Mouse (Mus musculus) hindbrain, postnatal 0 days (tissue): ENCODE data around the gene Slc2a5. TPM values are rescaled to one million over a fixed set of nuclear protein-coding genes. Genes with fewer than 3 reads are reported as not detected.
A peak's percentile ranks its signal among the peaks of the same experiment; 100 is the strongest.

Experiments
- ATAC-seq: fragments of 200-750 bp; cut with Nextera tagmentation; 2 replicates; pipeline ENCODE4 v1.8.0; 2017; ENCODE audit warnings: mild to moderate bottlenecking, moderate TSS enrichment, moderate library complexity
- DNase-seq: peaks from one replicate; pipeline ENCODE4 v3.0.0-alpha.2; 2015; ENCODE audit warnings: low spot score
- H3K27ac ChIP-seq: fragments of 300-500 bp; sonication (generic); 2 replicates; pipeline ENCODE4 v1.5.1; 2014; ENCODE audit warnings: mild to moderate bottlenecking
- H3K27me3 ChIP-seq: fragments of 300-500 bp; sonication (generic); 2 replicates; pipeline ENCODE4 v1.6.1; 2014; ENCODE audit warnings: low read length, mixed read lengths; ENCODE audit not compliant: insufficient read depth
- H3K36me3 ChIP-seq: fragments of 300-500 bp; sonication (generic); 2 replicates; pipeline ENCODE4 v1.6.1; 2014; ENCODE audit warnings: low read length, mixed read lengths; ENCODE audit not compliant: insufficient read depth
- H3K4me1 ChIP-seq: fragments of 300-500 bp; sonication (generic); 2 replicates; pipeline ENCODE4 v1.6.1; 2014; ENCODE audit warnings: antibody characterized with exemption, low read length, mixed read lengths; ENCODE audit not compliant: insufficient read depth
- H3K4me2 ChIP-seq: fragments of 300-500 bp; sonication (generic); 2 replicates; pipeline ENCODE4 v1.6.1; 2014; ENCODE audit warnings: low read depth, mild to moderate bottlenecking, low read length, moderate library complexity, mixed read lengths
- H3K4me3 ChIP-seq: fragments of 300-500 bp; sonication (generic); 2 replicates; pipeline ENCODE4 v1.5.1; 2014; ENCODE audit warnings: low read length
- H3K9ac ChIP-seq: fragments of 300-500 bp; sonication (generic); replicated peaks from 2 replicates; pipeline ENCODE4 v1.6.1; 2014; ENCODE audit warnings: mild to moderate bottlenecking, low read length, moderate library complexity, mixed read lengths
- H3K9me3 ChIP-seq: fragments of 300-500 bp; sonication (generic); 2 replicates; pipeline ENCODE4 v1.6.1; 2016; ENCODE audit warnings: low read length, mixed read lengths
- CTCF ChIP-seq: IDR thresholded peaks from 2 replicates; pipeline ENCODE4 v1.5.1; 2016; ENCODE audit warnings: antibody characterized with exemption, control low read depth, low read depth
- WGBS: fragments of 180-500 bp; shearing (Covaris S2); extraction: QIAGEN DNeasy Blood & Tissue Kit; methylation state at CpG from one replicate; pipeline ENCODE4 v1.1.7; 2014; 5-methylcytosine and 5-hydroxymethylcytosine counted together
- polyA plus RNA-seq: library from polyadenylated mRNA; unstranded; fragments of >200 nt; fragmentation: Nextera tagmentation; extraction: Ambion mirVana; gene quantifications from 2 replicates; pipeline ENCODE4 v1.2.1, GENCODE M21; 2015
- total RNA-seq: library from RNA; depleted of rRNA; stranded (reverse); fragments of >200 nt; gene quantifications from 2 replicates; pipeline ENCODE4 v1.2.3, GENCODE M21; 2014

Gene Slc2a5
- total and polyA plus RNA-seq, 2 experiments from 2014 or later = 1.5 to 2.7 TPM

DNA sequence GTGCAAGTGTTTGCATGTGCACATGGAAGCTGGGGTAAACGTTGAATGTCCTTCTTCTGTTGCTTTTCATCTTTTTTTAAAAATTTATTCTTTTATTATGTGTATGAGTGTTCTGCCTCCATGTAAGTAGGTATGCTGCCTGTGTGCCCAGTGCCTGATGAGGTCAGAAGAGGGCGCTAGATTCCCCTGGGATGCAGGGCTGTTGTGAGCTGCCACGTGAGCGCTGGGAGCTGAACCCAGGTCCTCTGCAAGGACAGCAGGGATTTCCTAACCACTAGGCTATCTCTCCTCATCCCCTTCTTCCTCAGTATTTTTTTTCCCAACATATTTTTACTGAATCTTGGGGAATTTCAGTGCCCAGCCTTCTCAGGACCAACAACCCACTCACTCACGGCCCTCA, 7.3 kb downstream of the Slc2a5 start:
- DNase-seq (no peak), ATAC-seq (no peak)
- Histone ChIP-seq H3K27ac (no peak overlapping the region), H3K27me3 (no peaks in the 10 kb centered on the region), H3K9ac (no peak overlapping the region), H3K4me2 (no peak overlapping the region), H3K4me3 (no peak overlapping the region), H3K9me3 (no peaks in the 10 kb centered on the region), H3K4me1 (no peaks in the 10 kb centered on the region), H3K36me3 (no peaks in the 10 kb centered on the region)
- TF ChIP-seq CTCF = no peak
- 95% methylated on average over 5 of the region's 5 CpGs for WGBS

DNA sequence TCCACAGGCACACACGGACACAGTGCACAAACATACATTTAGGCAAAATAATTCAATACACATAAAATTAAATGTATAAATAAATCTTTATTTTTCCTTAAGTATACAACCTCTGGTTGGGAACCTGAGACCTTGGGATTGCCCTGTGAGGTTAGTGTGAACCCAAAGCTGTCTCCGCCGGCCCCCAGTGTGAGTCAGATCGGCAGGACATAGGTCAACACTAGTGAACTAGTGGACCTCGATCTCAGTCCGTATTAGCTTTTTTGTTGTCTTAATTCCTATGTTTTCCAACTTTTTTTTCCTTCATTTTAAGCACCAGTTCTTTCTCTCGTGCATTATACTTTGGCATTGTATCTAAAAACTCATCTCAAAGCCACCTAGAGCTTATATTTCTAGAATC, 8.8 kb downstream of the Slc2a5 start:
- H3K36me3 ChIP-seq = no peaks in the 10 kb centered on the region
- H3K9me3 ChIP-seq = no peaks in the 10 kb centered on the region
- ATAC-seq = no peak
- no peaks in the 10 kb centered on the region for H3K27me3 ChIP-seq
- DNase-seq = no peak
- H3K4me2 ChIP-seq = no peak overlapping the region
- H3K4me1 ChIP-seq = no peaks in the 10 kb centered on the region
- no peak overlapping the region for H3K27ac ChIP-seq
- WGBS = 91% methylated on average over 7 of the region's 7 CpGs
- H3K9ac ChIP-seq = no peak overlapping the region
- H3K4me3 ChIP-seq = no peak overlapping the region
- TF ChIP-seq CTCF = no peak

DNA sequence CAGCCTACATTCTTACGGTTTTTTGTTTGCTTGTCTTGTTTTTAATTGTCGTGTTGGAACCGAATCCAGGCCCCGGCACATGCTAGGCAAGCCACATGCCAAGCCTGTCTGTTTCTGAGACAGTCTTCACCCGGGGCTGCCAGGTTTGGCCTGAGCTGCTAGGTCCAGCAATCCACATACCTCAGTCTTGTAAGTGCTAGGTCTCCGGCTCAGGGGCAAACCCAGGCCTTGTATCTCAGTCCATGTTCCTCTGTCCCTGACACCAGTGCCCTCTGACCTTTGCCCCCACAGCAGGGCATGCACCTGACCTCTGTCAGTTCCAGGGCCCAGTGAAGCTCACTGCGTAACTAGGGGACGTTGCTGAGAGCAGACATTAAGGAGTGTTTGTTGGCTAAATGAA, 9.5 kb downstream of the Slc2a5 start:
- TF ChIP-seq CTCF = no peak
- H3K4me1 ChIP-seq = no peaks in the 10 kb centered on the region
- H3K27me3 ChIP-seq = no peaks in the 10 kb centered on the region
- no peaks in the 10 kb centered on the region for H3K9me3 ChIP-seq
- no peak overlapping the region for H3K27ac ChIP-seq
- no peak overlapping the region for H3K4me2 ChIP-seq
- no peak for DNase-seq
- no peak for ATAC-seq
- H3K9ac ChIP-seq = no peak overlapping the region
- H3K36me3 ChIP-seq = no peaks in the 10 kb centered on the region
- H3K4me3 ChIP-seq = no peak overlapping the region
- WGBS = 42% methylated on average over 8 of the region's 8 CpGs

DNA sequence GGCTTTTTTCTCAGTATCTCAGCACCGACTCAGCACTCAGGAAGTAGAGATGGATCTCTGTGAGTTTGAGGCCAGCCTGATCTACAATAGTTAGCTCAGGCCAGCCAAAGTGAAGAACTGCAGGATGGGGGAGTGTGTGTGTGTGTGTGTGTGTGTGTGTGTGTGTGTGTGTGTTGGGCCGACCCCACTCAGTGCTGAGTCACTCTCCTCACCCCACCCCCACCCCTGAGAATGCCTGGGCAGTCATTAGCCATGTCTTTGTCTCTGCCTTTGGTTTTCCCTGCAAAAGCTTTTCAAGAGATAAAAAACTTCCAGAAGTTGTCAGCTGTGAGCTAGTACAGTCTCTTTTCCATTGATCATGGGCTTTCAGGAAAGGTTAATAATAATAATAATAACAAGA, 11.6 kb downstream of the Slc2a5 start:
- Histone ChIP-seq H3K27ac (no peak overlapping the region), H3K4me2 (no peak overlapping the region), H3K4me3 (no peak overlapping the region), H3K4me1 (no peaks in the 10 kb centered on the region), H3K9ac (no peak overlapping the region), H3K36me3 (no peaks in the 10 kb centered on the region), H3K27me3 (no peaks in the 10 kb centered on the region), H3K9me3 (no peaks in the 10 kb centered on the region)
- ATAC-seq = no peak
- no peak for TF ChIP-seq CTCF
- DNase-seq = no peak
- 43% methylated on average over 2 of the region's 2 CpGs for WGBS

DNA sequence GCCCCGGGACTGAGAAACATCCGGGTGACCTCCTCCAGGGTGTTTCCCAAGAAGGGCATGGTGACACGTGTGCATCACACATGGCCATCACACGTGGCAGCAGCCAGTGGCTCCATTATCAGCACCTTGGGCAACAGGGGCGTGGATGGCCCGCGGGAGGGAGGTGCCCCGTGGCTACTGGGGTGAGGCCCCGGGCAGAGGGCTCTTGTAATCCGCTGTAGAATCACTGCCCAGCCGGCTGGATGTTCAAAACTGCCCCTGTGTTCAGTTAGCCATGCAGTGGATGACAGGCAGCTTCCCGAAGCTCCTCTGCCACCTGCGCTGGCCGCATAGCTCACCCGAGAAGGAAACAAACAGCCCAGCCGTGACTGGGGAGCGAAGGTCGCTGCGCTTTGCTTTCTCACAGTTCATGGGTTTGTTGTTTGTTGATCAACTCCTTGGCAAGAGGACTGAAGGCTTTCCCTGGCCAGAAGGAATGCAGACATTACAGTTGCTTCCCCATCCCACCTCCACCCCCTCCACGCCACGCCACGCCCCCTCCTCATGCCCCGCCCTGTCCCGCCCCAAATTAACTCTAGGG, 13.7 kb downstream of the Slc2a5 start:
- no peak for TF ChIP-seq CTCF
- H3K27me3 ChIP-seq = no peaks in the 10 kb centered on the region
- H3K9ac ChIP-seq = no peak overlapping the region
- H3K27ac ChIP-seq = no peak overlapping the region
- 24% methylated on average over 24 of the region's 24 CpGs for WGBS
- no peak for DNase-seq
- ATAC-seq = no peak
- no peak overlapping the region for H3K4me3 ChIP-seq
- H3K9me3 ChIP-seq = no peaks in the 10 kb centered on the region
- H3K4me1 ChIP-seq = no peaks in the 10 kb centered on the region
- peak overlapping the region; percentile 34; the same call in 1 of the 2 replicates for H3K4me2 ChIP-seq
- no peaks in the 10 kb centered on the region for H3K36me3 ChIP-seq

DNA sequence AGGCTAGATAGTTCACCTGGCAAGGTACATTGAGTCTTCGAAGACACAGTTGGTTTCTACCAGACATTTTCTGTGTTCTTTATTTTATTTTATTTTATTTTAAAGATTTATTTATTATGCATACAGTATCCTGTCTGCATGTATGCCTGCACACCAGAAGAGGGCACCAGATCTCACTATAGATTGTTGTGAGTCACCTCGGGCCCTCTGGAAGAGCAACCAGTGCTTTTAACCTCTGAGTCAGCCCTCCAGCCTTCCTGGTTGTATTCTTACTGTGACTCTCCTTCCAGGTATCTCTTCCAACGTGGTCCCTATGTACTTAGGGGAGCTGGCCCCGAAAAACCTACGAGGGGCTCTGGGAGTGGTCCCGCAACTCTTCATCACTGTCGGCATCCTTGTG, 16.2 kb downstream of the Slc2a5 start:
- no peaks in the 10 kb centered on the region for H3K4me1 ChIP-seq
- no peak overlapping the region for H3K9ac ChIP-seq
- no peaks in the 10 kb centered on the region for H3K36me3 ChIP-seq
- no peak overlapping the region for H3K4me3 ChIP-seq
- H3K27ac ChIP-seq = no peak overlapping the region
- ATAC-seq (no peak), DNase-seq (no peak)
- no peak for TF ChIP-seq CTCF
- H3K9me3 ChIP-seq = no peaks in the 10 kb centered on the region
- WGBS = 86% methylated on average over 7 of the region's 7 CpGs
- no peak overlapping the region for H3K4me2 ChIP-seq
- no peaks in the 10 kb centered on the region for H3K27me3 ChIP-seq

DNA sequence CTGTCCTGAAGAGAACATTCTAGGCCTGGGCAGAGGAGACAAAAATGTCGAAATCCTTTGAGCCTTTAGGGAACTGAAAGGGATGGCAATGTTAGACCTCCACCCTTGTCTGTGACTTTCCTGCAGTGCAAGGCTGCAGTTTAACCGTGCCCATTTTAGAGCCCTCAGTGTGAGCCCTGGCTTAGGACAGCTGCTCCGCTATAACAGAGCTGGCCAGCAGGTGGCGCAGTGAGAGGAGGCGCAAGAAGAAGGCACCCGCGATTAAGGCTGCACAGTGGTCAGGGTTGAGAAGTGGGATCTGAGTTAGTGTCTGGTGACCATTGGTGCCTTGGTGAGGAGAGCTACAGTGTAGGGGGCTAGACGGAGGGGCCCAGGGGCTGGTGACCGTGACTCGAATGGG, 17.6 kb downstream of the Slc2a5 start:
- Histone ChIP-seq H3K4me3 (no peak overlapping the region), H3K4me2 (no peak overlapping the region), H3K36me3 (no peaks in the 10 kb centered on the region), H3K27me3 (no peaks in the 10 kb centered on the region), H3K4me1 (no peaks in the 10 kb centered on the region), H3K9me3 (no peaks in the 10 kb centered on the region), H3K27ac (no peak overlapping the region), H3K9ac (no peak overlapping the region)
- DNase-seq (peak; percentile 78), ATAC-seq (peak; percentile 57; the same call in 1 of the 2 replicates)
- peak; percentile 98 for TF ChIP-seq CTCF
- 7% methylated on average over 10 of the region's 10 CpGs for WGBS
